Comparison of ENCODE assay signal across 21 mouse cellular contexts in genomic region chr13:89637012-89637411, GRCm38 (mm10).
"Had no signal": no experiment of that assay in that cellular context is flagged by ENCODE, and none has a peak within 500 bp of the region (broad histone marks: within the 10 kb centered on the region; RNA-seq: fewer than 3 reads in every experiment).

No protein-coding gene starts in this region.

- ATAC-seq: liver, postnatal 0 days; midbrain, embryonic 13.5 days; midbrain, embryonic 15.5 days had no signal

- H3K27ac ChIP-seq: liver, embryonic 13.5 days; liver, embryonic 15.5 days; lung, embryonic 15.5 days; macrophage; midbrain, embryonic 13.5 days; midbrain, embryonic 15.5 days; neural tube, embryonic 13.5 days; neural tube, embryonic 15.5 days had no signal

- H3K27me3 ChIP-seq: liver, embryonic 13.5 days; liver, embryonic 15.5 days; lung, embryonic 15.5 days; megakaryocyte, embryonic 14.5 days; midbrain, embryonic 13.5 days; midbrain, embryonic 15.5 days; neural tube, embryonic 13.5 days; neural tube, embryonic 15.5 days had no signal

- H3K36me3 ChIP-seq: liver, embryonic 13.5 days; liver, embryonic 15.5 days; lung, embryonic 15.5 days; midbrain, embryonic 13.5 days; midbrain, embryonic 15.5 days; neural tube, embryonic 13.5 days; neural tube, embryonic 15.5 days had no signal

- DNase-seq: liver, embryonic 13.5 days; liver, postnatal 0 days; lung, adult 2 months; lung, postnatal 14 days; retina, postnatal 1 day; right cerebral cortex, adult 18-20 months; right cerebral cortex, postnatal 25 days; right cerebral cortex, postnatal 4 days; spleen, adult 18-20 months; thymus, adult 18-20 months; thymus, postnatal 14 days; thymus, postnatal 36 days had no signal

- H3K9ac ChIP-seq: liver, embryonic 13.5 days; liver, embryonic 15.5 days; liver, postnatal 0 days; lung, embryonic 15.5 days; midbrain, embryonic 13.5 days; midbrain, embryonic 15.5 days; neural tube, embryonic 13.5 days; neural tube, embryonic 15.5 days had no signal

- H3K4me1 ChIP-seq: liver, embryonic 13.5 days; liver, embryonic 15.5 days; lung, embryonic 15.5 days; megakaryocyte, embryonic 14.5 days; midbrain, embryonic 13.5 days; midbrain, embryonic 15.5 days; neural tube, embryonic 13.5 days; neural tube, embryonic 15.5 days had no signal

- H3K4me3 ChIP-seq: liver, embryonic 13.5 days; liver, embryonic 15.5 days; lung, embryonic 15.5 days; megakaryocyte, embryonic 14.5 days; midbrain, embryonic 13.5 days; midbrain, embryonic 15.5 days; neural tube, embryonic 13.5 days; neural tube, embryonic 15.5 days had no signal

- H3K9me3 ChIP-seq: liver, embryonic 13.5 days; liver, embryonic 15.5 days; lung, embryonic 15.5 days; megakaryocyte, embryonic 14.5 days; midbrain, embryonic 13.5 days; midbrain, embryonic 15.5 days; neural tube, embryonic 13.5 days; neural tube, embryonic 15.5 days had no signal

- H3K4me2 ChIP-seq: liver, embryonic 13.5 days; liver, embryonic 15.5 days; lung, embryonic 15.5 days; midbrain, embryonic 11.5 days; midbrain, embryonic 13.5 days; midbrain, embryonic 15.5 days; neural tube, embryonic 13.5 days; neural tube, embryonic 15.5 days had no signal
